Mouse (Mus musculus): ENCODE data around the gene Agk.

Agk gene

GRCm38 (mm10) chr6:40441755-40442154, 116.8 kb downstream of the Agk start:
- ATAC-seq (ENCODE audit: low TSS enrichment) = no peak

GRCm38 (mm10) chr6:40443281-40443928, 118.4 kb downstream of the Agk start:
- ATAC-seq (ENCODE audit: low TSS enrichment) = no peak
